Mouse (Mus musculus) limb, embryonic 12.5 days (tissue): ENCODE measurements around the gene Sin3b. TPM values are rescaled to one million over a fixed set of nuclear protein-coding genes. Genes with fewer than 3 reads are reported as not detected.

Experiments used
- ATAC-seq: fragments of 200-750 bp; cut with Nextera tagmentation; 2 replicates; pipeline ENCODE4 v1.8.0; 2017; ENCODE audit warnings: low read depth, moderate TSS enrichment; ENCODE audit not compliant: insufficient number of reproducible peaks, insufficient read depth, low FRiP score, low TSS enrichment
- H3K27ac ChIP-seq: fragments of 300-500 bp; sonication (generic); 2 replicates; pipeline ENCODE4 v1.5.1; 2016; ENCODE audit warnings: mild to moderate bottlenecking, moderate library complexity
- H3K27me3 ChIP-seq: fragments of 300-500 bp; sonication (generic); 2 replicates; pipeline ENCODE4 v1.6.1; 2016; ENCODE audit warnings: mild to moderate bottlenecking, moderate library complexity
- H3K36me3 ChIP-seq: fragments of 300-500 bp; sonication (generic); 2 replicates; pipeline ENCODE4 v1.6.1; 2016; ENCODE audit warnings: mild to moderate bottlenecking, moderate library complexity
- H3K4me1 ChIP-seq: fragments of 300-500 bp; sonication (generic); replicated peaks from 2 replicates; pipeline ENCODE4 v1.6.1; 2016
- H3K4me2 ChIP-seq: fragments of 300-500 bp; sonication (generic); 2 replicates; pipeline ENCODE4 v1.6.1; 2016; ENCODE audit warnings: mild to moderate bottlenecking, moderate library complexity
- H3K4me3 ChIP-seq: fragments of 300-500 bp; sonication (generic); replicated peaks from 2 replicates; pipeline ENCODE4 v1.5.1; 2016; ENCODE audit warnings: mild to moderate bottlenecking
- H3K9ac ChIP-seq: fragments of 300-500 bp; sonication (generic); replicated peaks from 2 replicates; pipeline ENCODE4 v1.6.1; 2016; ENCODE audit warnings: mild to moderate bottlenecking, moderate library complexity
- H3K9me3 ChIP-seq: fragments of 300-500 bp; sonication (generic); 2 replicates; pipeline ENCODE4 v1.6.1; 2016; ENCODE audit warnings: mild to moderate bottlenecking, moderate library complexity
- WGBS: fragments of 180-500 bp; shearing (Covaris S2); methylation state at CpG from one replicate; pipeline ENCODE4 v1.1.7; 2016; 5-methylcytosine and 5-hydroxymethylcytosine counted together
- polyA plus RNA-seq: library from polyadenylated mRNA; unstranded; fragments of >200 nt; fragmentation: Nextera tagmentation; extraction: Ambion mirVana; gene quantifications from 2 replicates; pipeline ENCODE4 v1.2.1, GENCODE M21; 2016

Gene Sin3b
- polyA plus RNA-seq, 1 experiment from 2014 or later: 166 TPM

DNA sequence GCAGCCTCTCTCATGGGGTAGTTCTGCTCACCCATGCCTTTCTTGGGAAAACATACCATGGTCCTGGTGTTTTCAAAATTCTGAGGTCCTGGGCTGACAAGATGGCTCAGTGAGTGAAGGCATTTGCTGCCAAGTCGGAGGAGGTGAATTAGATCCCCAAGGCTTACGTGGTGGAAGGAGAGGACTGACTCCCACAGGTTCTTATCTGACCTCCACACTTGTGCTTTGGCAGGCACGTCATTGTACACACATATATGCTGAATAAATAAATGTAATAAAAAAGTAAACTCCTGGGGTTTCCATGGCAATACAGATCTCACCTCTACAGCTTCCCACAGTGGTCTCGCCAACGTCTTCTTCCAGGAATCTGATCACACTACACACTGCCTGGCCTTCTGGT is 6.5 kb upstream of the Sin3b start:
- Histone ChIP-seq H3K4me2 (no peak overlapping the region), H3K9me3 (no peaks in the 10 kb centered on the region), H3K27me3 (no peaks in the 10 kb centered on the region), H3K27ac (no peak overlapping the region), H3K4me3 (no peak overlapping the region), H3K4me1 (no peaks in the 10 kb centered on the region), H3K36me3 (no peaks in the 10 kb centered on the region), H3K9ac (no peak overlapping the region)
- ATAC-seq: no peak
- WGBS: 84% methylated on average over 5 of the region's 5 CpGs

DNA sequence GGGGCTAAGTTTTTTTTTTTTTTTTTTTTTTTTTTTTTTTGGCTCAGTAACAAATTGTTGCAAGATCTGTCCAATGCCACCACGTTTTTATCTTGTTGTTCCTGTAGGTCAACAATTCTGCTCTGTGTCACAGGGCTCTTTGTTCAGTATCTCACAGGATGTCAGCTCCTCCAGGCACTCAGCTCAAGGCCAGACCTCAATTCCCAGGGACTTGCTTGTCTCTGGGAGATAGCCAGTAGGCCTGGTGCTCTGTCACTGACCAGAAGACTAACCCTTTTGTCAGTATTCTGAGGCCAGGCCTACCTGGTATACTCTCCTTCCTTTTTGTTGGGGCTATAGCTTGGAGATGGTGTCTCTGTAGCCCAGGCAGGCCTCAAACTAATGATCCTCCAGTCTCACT is 2.5 kb upstream of the Sin3b start:
- H3K4me2 ChIP-seq: no peak overlapping the region
- no peaks in the 10 kb centered on the region for H3K27me3 ChIP-seq
- WGBS: 36% methylated on average over 1 of the region's 1 CpGs
- no peak for ATAC-seq
- H3K9ac ChIP-seq: no peak overlapping the region
- no peak overlapping the region for H3K4me3 ChIP-seq
- peaks cover 12% of the 10 kb centered on the region for H3K36me3 ChIP-seq
- peaks cover 11% of the 10 kb centered on the region for H3K4me1 ChIP-seq
- no peak overlapping the region for H3K27ac ChIP-seq
- H3K9me3 ChIP-seq: peaks cover 4% of the 10 kb centered on the region; the same call in 1 of the 2 replicates

DNA sequence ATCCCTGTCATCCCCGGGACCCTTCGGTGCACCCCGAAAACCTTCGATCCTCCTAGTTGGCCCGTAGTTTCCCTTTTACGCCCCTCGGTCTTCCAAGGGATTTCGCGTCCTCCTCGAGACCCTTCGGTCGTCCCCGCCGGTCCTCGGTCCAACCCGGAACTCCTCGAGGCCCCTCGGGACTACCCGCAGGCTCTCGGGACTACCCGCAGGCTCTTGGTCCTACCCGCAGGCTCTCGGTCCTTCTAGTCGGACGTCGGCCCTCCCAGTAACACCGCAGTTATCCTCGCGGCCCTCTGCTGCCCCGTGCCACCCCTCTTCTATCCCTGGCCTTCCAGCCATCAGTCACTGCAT is 541 bp downstream of the Sin3b start:
- Histone ChIP-seq H3K27ac (peak overlapping the region; percentile 64; the same call in 1 of the 2 replicates), H3K36me3 (peaks cover 43% of the 10 kb centered on the region), H3K27me3 (no peaks in the 10 kb centered on the region), H3K9ac (peak overlapping the region; percentile 93), H3K9me3 (peaks cover 4% of the 10 kb centered on the region; the same call in 1 of the 2 replicates), H3K4me2 (peak overlapping the region; percentile 89), H3K4me1 (peaks cover 11% of the 10 kb centered on the region), H3K4me3 (peak overlapping the region; percentile 95)
- 0% methylated on average over 30 of the region's 30 CpGs for WGBS
- no peak for ATAC-seq

DNA sequence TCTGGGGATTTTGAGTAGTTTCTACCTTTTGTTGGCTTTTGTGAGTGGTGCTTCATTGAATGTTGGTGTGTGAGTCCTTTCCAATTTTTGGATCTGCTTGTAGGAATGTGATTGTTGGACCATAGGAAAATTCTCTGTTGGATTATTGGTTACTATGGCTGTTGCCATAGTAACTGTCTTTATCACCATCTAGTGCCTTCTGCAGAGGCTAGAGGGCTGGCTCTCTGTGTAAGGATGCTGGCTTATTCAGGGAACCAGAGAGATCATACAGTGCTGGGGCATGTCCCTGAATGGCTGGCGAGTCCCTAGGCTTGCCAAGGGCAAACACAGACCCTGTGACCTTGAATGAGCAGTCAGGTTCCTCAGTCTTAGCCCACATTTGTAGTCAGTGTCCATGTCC is 5.6 kb downstream of the Sin3b start:
- 90% methylated on average over 1 of the region's 1 CpGs for WGBS
- no peak overlapping the region for H3K9ac ChIP-seq
- peaks cover 91% of the 10 kb centered on the region for H3K36me3 ChIP-seq
- no peaks in the 10 kb centered on the region for H3K27me3 ChIP-seq
- H3K9me3 ChIP-seq: no peaks in the 10 kb centered on the region
- no peak for ATAC-seq
- H3K4me3 ChIP-seq: no peak overlapping the region
- no peak overlapping the region for H3K27ac ChIP-seq
- no peak overlapping the region for H3K4me2 ChIP-seq
- H3K4me1 ChIP-seq: peaks cover 11% of the 10 kb centered on the region

DNA sequence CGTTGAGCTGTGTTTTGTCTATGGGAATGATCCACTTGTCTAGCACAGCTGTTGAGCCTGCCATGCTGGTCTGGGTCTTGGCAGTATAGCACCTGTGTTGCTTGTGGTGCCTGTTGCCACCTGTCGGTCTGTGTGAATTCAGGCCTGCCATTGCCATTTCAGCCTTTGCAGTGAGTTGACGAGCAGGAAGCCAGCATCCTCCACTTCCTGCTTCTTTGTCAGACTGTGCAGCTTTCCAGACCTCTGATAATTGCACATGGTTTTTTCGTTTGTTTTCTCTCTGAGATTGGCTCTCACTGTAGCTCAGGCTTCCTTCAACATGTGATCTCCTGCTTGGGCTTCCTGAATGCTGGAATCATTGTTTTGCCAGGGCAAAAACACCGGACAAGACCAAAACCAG is 11.9 kb downstream of the Sin3b start:
- Histone ChIP-seq H3K27me3 (no peaks in the 10 kb centered on the region), H3K4me2 (no peak overlapping the region), H3K9ac (no peak overlapping the region), H3K4me1 (peaks cover 7% of the 10 kb centered on the region; the same call in 1 of the 2 replicates), H3K27ac (no peak overlapping the region), H3K9me3 (no peaks in the 10 kb centered on the region), H3K36me3 (peaks cover 98% of the 10 kb centered on the region), H3K4me3 (no peak overlapping the region)
- ATAC-seq: no peak
- 88% methylated on average over 5 of the region's 5 CpGs for WGBS

DNA sequence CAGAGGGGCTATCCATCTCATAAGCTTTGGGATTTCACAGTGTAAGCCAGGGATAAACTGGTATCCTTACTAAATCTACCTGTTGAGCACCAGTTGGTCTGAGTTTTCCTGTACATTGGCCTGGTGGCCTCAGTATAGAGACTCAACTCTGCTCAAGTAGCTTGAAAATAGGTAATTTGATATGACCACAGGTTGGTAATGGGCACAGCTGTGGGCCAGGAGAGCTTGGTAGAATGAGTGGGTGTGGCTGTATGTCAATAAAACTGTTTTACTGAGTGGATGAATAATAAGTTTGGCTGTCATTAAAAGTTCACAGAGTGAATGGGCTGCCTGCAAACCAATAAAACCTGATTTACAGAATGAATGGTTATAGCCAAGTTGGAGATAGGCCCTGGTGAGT is 13.8 kb downstream of the Sin3b start:
- Histone ChIP-seq H3K27ac (no peak overlapping the region), H3K27me3 (no peaks in the 10 kb centered on the region), H3K4me1 (peaks cover 7% of the 10 kb centered on the region; the same call in 1 of the 2 replicates), H3K36me3 (peaks cover 98% of the 10 kb centered on the region), H3K9me3 (no peaks in the 10 kb centered on the region), H3K4me3 (no peak overlapping the region), H3K4me2 (no peak overlapping the region), H3K9ac (no peak overlapping the region)
- ATAC-seq: peak; percentile 43; the same call in 1 of the 2 replicates

DNA sequence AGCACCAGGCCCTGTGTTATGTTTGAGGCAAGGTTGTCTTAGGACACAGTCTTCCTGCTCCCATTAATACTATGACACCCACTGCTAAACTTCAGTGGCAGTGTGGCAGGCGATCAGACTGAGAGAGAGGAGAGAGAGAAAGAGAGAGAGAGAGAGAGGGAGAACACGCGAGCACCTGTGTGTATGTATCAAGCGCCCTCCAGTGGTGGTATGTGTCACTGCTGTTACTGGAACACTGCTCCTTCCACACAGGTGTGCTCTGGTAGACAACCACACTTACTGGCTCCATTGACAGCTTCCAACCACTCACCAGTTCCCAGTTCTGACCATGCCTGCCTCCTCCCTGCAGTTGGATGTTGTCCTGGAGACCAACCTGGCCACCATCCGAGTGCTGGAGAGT is 23.0 kb downstream of the Sin3b start:
- H3K4me3 ChIP-seq: no peak overlapping the region
- no peaks in the 10 kb centered on the region for H3K4me1 ChIP-seq
- WGBS: 37% methylated on average over 5 of the region's 5 CpGs
- H3K4me2 ChIP-seq: no peak overlapping the region
- no peak overlapping the region for H3K27ac ChIP-seq
- ATAC-seq: no peak
- no peaks in the 10 kb centered on the region for H3K27me3 ChIP-seq
- no peak overlapping the region for H3K9ac ChIP-seq
- H3K9me3 ChIP-seq: no peaks in the 10 kb centered on the region
- peaks cover 100% of the 10 kb centered on the region for H3K36me3 ChIP-seq

DNA sequence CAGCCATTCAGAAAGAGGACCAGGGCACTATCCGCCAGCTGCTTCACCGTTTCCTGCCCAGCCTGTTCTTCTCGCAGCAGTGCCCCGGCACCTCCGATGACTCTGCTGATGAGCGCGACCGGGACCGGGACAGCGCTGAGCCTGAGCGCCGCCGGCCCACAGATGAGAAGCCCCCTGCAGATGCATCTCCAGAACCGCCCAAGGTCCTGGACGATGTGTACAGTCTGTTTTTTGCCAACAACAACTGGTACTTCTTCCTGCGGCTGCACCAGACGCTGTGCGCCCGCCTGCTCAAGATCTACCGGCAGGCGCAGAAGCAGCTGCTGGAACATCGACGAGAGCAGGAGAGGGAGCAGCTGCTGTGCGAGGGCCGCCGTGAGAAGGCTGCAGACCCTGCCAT is 26.8 kb downstream of the Sin3b start:
- H3K36me3 ChIP-seq: peaks cover 98% of the 10 kb centered on the region
- no peak overlapping the region for H3K27ac ChIP-seq
- no peak for ATAC-seq
- H3K4me2 ChIP-seq: no peak overlapping the region
- no peaks in the 10 kb centered on the region for H3K9me3 ChIP-seq
- no peaks in the 10 kb centered on the region for H3K4me1 ChIP-seq
- 94% methylated on average over 26 of the region's 26 CpGs for WGBS
- H3K4me3 ChIP-seq: no peak overlapping the region
- H3K9ac ChIP-seq: no peak overlapping the region
- H3K27me3 ChIP-seq: no peaks in the 10 kb centered on the region

DNA sequence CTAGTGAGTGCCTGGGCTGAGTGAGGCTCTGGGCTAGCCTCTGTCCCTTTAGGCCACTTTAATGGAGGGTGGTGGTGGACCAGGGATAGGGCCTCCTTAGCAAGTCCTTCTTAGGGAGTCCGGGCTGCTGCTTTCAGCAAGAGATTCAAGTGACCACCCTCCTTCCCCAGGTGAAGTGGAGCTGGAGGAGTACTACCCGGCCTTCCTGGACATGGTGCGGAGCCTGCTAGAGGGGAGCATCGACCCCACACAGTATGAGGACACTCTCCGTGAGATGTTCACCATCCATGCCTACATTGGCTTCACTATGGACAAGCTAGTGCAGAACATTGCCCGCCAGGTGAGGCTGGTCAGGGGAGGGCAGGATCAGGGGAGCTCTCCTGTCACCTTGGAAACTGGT is 27.2 kb downstream of the Sin3b start:
- no peak for ATAC-seq
- WGBS: 88% methylated on average over 6 of the region's 6 CpGs
- Histone ChIP-seq H3K4me1 (no peaks in the 10 kb centered on the region), H3K4me2 (no peak overlapping the region), H3K4me3 (no peak overlapping the region), H3K27me3 (no peaks in the 10 kb centered on the region), H3K9ac (no peak overlapping the region), H3K27ac (no peak overlapping the region), H3K36me3 (peaks cover 96% of the 10 kb centered on the region), H3K9me3 (no peaks in the 10 kb centered on the region)

DNA sequence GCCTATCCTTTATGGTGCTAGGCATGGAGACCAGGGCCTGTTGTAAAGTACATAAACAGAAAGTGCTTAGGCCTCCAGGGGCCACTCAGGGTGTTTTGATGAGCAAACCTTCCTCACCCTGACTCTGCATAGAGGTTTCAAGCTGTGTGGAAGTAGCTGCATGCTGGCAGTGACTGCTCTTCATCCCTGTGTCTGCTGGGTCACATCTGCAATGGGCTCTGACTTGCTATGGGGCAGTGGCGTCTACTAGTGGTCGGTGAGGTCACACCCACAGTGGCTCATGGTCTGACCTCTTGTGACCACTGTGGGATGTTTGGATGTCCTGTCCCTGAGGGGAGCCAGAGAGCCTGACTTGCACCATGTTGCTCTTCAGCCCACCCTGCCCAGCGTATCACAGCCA is 28.0 kb downstream of the Sin3b start:
- Histone ChIP-seq H3K27me3 (no peaks in the 10 kb centered on the region), H3K4me2 (no peak overlapping the region), H3K4me1 (no peaks in the 10 kb centered on the region), H3K36me3 (peaks cover 96% of the 10 kb centered on the region), H3K9me3 (no peaks in the 10 kb centered on the region), H3K4me3 (no peak overlapping the region), H3K27ac (no peak overlapping the region), H3K9ac (no peak overlapping the region)
- no peak for ATAC-seq
- 81% methylated on average over 3 of the region's 3 CpGs for WGBS

DNA sequence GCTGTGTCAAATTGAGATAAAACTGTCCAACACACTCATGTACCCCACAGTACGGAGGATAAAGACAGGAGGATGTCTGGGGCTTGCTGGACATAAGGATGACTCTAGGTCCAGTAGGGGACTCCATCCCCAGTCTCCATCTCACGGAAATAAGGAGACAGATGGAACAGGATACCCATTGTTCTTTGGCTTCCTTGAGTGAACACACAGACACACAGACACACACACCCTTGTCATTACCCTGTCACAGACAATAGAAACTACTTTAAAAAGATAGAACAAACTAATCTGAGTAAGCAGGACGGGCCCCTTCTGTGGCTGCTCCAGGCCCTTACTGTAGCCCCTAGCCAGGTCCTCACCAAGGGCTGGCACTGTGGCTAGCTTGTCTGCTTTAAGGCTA is 29.2 kb downstream of the Sin3b start:
- WGBS: 89% methylated on average over 3 of the region's 3 CpGs
- H3K36me3 ChIP-seq: peaks cover 96% of the 10 kb centered on the region
- no peak overlapping the region for H3K9ac ChIP-seq
- ATAC-seq: no peak
- no peak overlapping the region for H3K27ac ChIP-seq
- H3K27me3 ChIP-seq: no peaks in the 10 kb centered on the region
- H3K4me2 ChIP-seq: no peak overlapping the region
- no peak overlapping the region for H3K4me3 ChIP-seq
- H3K9me3 ChIP-seq: no peaks in the 10 kb centered on the region
- H3K4me1 ChIP-seq: no peaks in the 10 kb centered on the region

DNA sequence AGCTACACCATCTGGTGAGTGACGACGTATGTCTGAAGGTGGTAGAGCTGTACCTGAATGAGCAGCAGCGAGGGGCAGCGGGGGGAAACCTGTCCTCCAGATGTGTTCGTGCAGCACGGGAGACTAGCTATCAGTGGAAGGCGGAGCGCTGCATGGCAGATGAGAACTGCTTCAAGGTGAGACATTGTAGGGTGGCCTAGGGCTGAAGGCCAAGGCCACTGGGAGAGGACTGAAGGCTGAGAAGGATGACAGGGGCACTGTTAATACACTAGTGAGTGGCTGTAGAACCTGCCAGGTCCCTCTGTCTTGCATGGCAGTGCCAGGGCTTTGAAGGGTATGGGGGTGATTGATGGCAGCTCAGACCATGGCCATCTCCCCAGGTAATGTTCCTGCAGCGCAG is 30.1 kb downstream of the Sin3b start:
- Histone ChIP-seq H3K27ac (no peak overlapping the region), H3K27me3 (no peaks in the 10 kb centered on the region), H3K9me3 (no peaks in the 10 kb centered on the region), H3K36me3 (peaks cover 95% of the 10 kb centered on the region), H3K4me1 (no peaks in the 10 kb centered on the region), H3K9ac (no peak overlapping the region), H3K4me2 (no peak overlapping the region), H3K4me3 (no peak overlapping the region)
- 94% methylated on average over 9 of the region's 9 CpGs for whole genome bisulfite sequencing
- no peak for ATAC-seq
